Mouse (Mus musculus): ENCODE results near the gene Abca16.

Gene Abca16

DNA sequence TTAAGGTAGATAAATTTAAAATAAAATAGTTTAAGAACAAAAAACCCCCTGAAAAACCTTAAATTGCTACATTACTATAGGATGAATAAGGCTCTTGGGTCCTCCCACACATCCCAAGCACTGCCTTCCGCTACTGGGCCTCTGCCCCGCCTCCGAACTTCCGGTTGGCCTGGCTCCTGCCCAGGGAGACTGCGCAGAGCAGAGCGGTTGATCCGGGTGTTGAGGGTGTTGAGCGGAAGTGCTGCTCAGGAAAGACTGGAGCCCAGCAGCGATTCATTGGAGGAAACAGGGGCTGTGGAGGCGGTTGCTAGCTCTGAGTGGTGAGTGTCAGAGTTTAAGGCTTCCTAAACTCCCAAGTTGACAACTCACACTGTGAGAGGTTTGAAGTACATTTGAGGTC, at the start of gene Abca16:
Gene Abca16, plus strand, starts transcription at position 201 of the 400 bp plus-strand sequence.
- DNase-seq, result no peak

DNA sequence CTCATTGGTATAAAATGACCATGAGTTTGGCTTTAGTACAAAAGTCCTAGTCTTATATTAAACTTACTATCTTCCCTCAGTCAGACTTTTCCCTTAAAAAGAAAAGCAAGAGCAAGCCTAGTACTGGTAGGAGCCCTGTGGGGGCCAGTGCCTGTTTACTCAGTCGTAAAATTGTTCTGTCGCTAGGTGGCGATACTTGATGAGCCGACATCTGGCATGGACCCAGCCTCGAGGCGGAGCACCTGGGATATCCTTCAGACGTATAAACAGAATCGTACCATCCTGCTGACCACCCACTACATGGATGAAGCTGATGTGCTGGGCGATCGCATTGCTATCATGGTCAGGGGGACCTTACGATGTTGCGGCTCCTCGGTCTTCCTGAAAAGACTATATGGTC, 48.3 kb upstream of the Abca16 start:
- no peak for DNase-seq

DNA sequence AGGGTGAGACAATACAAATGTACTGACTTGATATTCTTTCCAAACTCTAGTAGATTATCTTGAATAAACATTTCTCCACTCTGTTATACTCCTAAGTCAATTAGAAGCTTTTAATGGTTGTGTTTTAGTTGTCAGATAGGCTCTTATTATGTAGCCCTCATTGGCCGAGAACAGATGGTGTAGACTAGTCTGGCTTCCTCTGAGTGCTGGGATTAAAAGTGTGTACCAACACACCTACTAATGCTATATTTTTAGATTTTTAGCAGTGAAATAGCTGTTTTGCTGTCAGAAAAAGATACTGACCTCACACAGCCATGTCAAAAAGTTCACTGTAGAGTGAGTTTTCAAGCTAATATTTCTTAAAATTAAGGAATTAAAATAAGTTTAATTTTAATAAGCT, 2.9 kb downstream of the Abca16 start:
- DNase-seq, result no peak

DNA sequence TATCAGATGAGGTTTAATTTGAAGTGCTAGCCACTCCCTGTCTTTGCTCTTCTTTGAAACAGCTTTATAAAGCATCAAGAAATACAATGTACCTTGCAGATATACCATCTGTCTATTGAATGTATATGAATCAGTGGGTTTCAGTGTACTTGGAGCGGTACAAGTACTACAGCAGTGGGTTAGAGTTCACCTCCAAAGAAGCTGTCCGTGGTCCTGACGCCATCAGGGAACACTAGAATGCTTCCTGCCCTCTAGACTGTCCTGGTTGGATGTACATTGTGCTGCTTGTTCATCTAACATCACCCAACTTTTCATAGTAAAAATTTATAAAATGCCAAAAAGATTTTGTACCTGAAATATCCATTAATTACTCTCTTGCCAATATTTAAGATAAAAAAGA, 17.2 kb downstream of the Abca16 start:
- no peak for DNase-seq

DNA sequence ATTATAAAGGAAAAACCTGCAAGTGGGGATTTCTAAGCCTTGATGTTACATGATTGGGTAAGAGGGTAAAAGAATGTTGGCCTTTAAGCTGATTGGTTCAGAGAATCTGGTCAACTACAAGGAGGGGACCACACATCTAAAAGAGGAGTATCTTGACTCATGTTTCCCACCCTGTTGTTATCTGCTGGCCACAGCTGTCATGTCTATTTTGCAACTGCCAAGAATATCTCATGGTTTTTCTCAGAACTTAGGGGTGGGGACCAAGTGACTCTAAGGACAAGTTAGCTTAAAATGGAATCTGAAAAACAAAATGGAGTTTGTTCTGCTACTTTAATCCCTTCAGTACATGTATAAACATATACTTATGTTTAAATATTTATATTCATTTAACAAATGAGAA, 22.0 kb downstream of the Abca16 start:
- no peak for DNase-seq

DNA sequence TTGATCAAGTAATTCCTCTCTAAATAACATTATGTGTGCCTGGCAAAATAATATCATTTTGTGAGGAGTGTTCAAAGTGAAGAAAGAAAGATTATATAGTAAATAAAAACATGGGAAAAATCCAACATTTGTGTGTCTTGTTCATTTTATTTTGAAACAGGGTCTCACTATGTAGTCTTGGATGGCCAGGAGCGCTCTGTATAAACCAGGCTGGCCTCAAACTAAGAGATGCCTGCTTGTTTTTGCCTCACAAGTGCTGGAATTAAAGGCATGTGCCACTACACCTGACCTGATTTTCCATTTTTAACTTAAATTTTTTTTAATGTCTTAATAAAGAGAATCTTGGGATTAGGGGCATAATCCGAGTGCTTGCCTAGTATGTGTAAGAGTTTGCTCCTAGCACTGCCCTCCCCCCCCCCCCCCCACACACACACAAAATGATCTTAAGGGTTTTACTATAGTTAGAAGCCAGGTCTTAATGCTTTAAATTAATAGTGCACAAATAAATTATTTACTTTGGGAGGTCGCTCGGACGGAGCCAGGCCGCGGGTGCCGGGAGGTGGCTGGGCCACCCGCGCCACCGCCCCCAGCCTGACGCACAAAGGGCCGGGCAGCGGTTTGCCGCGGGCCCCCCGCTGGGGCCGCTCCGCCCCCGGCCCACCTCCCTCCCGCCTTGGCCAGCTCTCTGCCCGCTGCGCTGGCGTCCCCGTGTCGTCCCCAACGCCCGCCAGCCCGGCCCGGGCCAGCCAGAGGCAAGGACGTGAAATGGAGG, 94.6 kb downstream of the Abca16 start:
- no peak for DNase-seq

DNA sequence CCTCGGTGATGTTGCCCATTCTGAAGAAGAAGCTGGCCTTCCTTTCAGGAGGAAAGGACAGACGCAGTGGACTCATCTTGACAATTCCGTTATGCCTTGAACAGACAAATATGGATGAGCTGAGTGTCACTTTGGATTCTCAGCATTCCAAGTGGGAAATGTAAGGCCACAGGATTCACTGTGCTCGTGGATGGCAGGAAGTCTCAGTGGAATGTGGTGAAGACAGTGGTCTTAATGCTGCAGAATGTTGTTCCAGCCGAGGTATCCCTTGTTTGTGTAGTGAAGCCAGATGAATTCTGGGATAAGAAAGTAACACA, 95.2 kb downstream of the Abca16 start:
- no peak for DNase-seq

DNA sequence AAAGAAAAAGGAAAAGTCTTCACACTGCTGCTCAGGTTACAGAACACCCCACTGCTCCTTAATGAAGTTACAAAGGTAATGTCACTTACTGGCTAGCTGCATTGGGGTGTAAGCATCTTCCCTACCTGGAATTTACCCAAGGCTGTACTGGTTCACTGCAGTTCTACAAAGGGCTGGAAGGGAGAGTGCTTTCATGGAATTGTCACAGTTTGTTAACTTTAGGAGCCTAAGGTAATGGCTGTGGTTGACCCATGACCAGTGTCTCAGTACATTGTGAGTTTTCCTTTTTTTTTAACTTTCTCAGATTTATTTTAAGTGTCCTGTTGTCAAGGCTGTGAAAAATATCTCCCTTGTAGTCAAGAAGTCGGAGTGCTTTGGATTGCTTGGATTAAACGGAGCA, 125.4 kb downstream of the Abca16 start:
- DNase-seq, result no peak

DNA sequence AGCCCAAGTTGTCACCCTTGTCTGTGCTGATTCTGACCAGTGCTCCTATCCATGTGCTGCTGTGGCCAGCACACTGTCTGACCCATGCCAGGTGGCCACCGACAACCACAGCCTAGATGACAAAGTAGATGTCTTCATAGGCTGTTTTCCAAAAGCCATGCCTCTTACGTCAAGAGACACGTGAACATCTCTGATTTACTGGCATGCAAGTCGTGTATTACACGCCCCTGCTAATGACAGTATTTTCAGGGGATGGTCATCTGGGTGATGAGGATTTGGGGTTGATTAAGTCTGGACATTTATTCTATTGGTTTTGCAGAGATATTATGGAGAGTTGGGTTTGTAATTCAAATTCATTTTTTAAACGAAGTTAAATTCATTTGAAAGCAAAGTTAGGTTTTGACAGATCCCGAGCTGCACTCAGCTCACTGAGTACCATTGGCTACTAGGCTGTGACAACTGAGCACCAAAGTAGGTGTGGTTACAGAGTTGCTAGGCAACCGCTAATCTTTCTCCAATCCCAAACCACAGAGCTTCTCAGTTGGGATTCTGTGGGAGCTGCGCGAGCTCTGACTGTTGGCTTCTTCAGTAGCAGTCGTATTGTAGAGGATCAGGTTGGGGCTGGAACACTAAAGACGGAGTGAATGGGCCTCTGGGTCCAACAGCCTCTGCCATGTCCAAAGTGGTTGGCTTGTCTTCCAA, 143.2 kb downstream of the Abca16 start:
- DNase-seq, result no peak

DNA sequence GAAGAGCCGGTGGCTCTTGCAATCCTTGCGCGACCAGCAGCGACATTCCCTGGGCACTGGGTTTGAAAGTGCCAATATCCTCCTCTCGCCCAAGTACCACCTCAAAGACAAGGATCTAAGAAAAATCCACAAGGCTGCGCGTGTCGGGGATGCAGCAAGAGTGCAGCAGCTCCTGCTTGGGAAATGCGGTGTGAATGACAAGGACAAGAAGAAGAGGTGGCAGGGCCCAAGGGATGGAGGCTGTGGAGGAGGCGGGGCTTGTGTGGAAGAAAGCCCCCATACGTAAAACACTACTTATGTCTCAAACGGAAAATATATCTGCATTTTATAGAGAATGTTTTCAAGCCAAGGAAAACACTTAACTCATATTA, 143.7 kb downstream of the Abca16 start:
- DNase-seq, result no peak

DNA sequence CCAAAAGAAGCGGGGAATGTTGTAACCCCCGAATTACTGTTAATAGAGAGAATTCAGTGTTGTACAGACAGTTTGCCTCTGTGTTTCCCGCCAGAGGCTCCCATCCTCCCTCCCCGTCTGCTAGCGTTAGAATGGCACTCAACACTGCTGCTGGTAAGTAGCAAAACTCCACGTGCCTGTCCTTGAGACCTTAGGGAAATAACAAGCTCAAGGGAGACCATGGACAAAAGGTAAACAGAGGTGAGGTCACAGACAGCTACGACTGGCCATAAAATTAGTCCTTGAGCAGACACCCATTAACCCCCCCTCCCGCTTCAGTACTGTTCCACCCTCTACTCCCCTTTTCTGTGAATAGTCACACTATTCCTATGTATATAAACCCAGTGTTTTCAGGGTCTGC, 157.9 kb downstream of the Abca16 start:
- DNase-seq, result no peak

DNA sequence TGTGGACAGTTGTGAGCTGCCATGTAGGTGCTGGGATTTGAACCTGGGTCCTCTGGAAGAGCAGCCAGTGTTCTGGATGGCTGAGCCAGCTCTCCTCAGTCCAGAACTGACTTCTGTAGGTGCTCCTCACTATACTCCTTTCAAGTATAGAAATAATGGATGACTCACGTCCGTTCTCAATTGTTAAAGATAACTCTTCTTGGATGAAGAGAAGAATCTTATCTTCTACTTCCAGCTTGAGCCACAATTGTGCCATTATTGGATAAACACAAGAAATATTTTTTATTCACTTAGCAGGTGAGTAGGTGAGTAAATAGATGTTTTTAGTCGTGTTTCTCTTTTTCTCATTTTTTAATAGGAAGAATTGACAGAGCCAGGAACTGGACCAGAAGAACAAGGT, 167.1 kb downstream of the Abca16 start:
- no peak for DNase-seq

Measured in right cerebral cortex, postnatal 25 days (tissue).